Mouse (Mus musculus): ENCODE results near the gene Sytl3. TPM values are rescaled to one million over a fixed set of nuclear protein-coding genes. Genes with fewer than 3 reads are reported as not detected.

Gene Sytl3
- polyA plus RNA-seq, 1 experiment from 2014 or later: 1.1 TPM

DNA sequence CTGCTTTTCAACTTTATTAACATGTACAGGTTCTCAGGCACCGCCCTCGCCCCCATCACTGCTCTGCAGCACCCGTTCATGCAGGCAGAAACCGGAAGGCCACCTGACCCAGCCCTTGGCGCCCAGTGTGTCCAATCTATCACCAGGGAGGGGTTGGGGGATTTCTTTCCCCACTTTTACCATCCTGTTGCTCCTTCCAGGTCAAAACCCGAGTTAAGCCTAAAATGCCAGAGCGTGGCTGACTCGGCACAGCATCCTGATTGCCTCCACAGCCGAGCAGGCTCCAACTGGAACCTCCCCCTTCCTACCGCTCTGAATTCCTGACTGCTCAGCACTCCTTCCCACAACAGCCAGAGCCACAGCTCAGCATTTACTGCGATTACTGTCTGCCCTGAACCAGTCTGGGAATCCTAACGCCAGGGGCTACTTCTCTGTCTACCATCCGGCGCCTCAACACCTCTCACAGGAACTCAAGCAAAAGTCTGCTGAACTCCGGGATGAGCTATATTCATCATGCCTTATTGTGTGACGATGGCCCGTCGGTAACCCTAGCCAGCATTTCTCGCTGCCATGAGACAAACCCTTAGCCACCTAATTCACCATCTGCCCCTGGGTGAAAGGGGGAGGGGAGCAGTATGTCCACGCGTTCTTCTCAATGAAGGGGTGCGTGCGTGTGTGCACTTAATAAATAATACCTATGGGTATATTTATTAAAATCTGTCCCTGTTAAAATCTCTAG is 120.0 kb downstream of the Sytl3 start:
- peak; percentile 36; the same call in 1 of the 2 replicates for ATAC-seq (ENCODE audit: borderline replicate concordance, extremely low read depth, low FRiP score, low TSS enrichment)
- whole genome bisulfite sequencing: 6% methylated on average over 23 of the region's 23 CpGs

GRCm38 (mm10) chr17:6779632-6780031 is 120.7 kb downstream of the Sytl3 start:
- H3K36me3 ChIP-seq: no peaks in the 10 kb centered on the region
- no peaks in the 10 kb centered on the region for H3K9me3 ChIP-seq
- H3K4me3 ChIP-seq: peak overlapping the region; percentile 85
- WGBS: 17% methylated on average over 7 of the region's 7 CpGs
- no peak overlapping the region for H3K9ac ChIP-seq
- peaks cover 19% of the 10 kb centered on the region for H3K27me3 ChIP-seq
- H3K4me2 ChIP-seq: peak overlapping the region; percentile 93
- no peak; the same call in 1 of the 2 replicates for ATAC-seq (ENCODE audit: borderline replicate concordance, extremely low read depth, low FRiP score, low TSS enrichment)
- peak overlapping the region; percentile 81 for H3K27ac ChIP-seq
- peaks cover 61% of the 10 kb centered on the region for H3K4me1 ChIP-seq

More for the DNA sequence above, 120.0 kb downstream of the Sytl3 start:
- Histone ChIP-seq H3K9me3 (no peaks in the 10 kb centered on the region), H3K4me3 (peak overlapping the region; percentile 85), H3K27me3 (peaks cover 19% of the 10 kb centered on the region), H3K4me2 (peak overlapping the region; percentile 93), H3K27ac (peak overlapping the region; percentile 81), H3K36me3 (no peaks in the 10 kb centered on the region), H3K9ac (peak overlapping the region; percentile 44), H3K4me1 (peaks cover 64% of the 10 kb centered on the region)

DNA sequence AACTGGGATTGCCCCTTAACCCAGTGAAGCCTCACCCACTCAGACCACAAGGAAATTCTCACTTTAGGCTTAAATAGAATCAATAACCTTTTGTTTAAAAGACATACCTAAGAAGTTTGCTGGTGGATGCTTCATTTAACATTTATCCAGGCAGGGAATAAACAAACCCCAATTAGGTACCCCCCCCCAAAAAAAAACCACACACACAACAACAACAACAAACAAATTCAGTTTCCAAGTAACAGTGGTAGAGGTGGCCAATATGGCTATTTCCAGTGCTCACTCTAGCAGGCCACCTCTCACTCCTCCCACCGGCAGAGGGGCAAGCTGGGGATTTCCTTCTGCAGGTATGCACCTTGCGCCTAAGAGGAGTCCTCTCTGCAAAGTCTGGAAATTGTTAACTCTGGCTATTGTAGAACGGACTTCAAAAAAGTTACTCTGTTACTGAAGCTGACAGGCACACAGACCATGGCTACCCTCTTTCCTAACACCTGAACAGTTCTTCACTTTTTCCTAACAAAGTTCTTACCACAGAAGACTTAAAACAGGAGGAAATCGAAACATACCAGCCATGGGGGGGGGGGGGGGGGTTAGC is 121.7 kb downstream of the Sytl3 start:
- Histone ChIP-seq H3K4me2 (peak overlapping the region; percentile 93), H3K27ac (no peak overlapping the region), H3K9me3 (no peaks in the 10 kb centered on the region), H3K27me3 (peaks cover 19% of the 10 kb centered on the region), H3K4me1 (peaks cover 59% of the 10 kb centered on the region), H3K36me3 (no peaks in the 10 kb centered on the region), H3K4me3 (peak overlapping the region; percentile 85), H3K9ac (no peak overlapping the region)
- WGBS: 33% methylated on average over 4 of the region's 4 CpGs
- no peak for ATAC-seq (ENCODE audit: borderline replicate concordance, extremely low read depth, low FRiP score, low TSS enrichment)

DNA sequence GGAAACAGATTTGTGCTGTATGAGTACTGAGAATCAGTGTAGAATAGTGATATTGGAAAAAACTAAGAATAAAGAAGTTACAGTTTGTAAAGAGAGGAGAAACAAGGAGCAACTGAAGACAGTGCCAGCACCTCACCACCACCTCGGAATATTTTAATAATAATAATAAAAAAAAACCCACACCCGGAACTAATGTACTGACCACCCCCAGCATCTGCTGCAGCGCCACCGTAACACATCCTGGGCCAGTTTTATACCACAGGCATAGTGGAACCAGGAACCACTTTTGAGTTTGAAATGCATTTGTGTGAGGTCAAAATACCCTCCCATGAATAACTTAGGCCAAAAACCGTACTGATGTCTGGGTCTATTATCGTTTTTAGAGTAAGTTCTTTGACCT is 122.4 kb downstream of the Sytl3 start:
- Histone ChIP-seq H3K4me3 (peak overlapping the region; percentile 85), H3K27me3 (peaks cover 19% of the 10 kb centered on the region), H3K9ac (peak overlapping the region; percentile 11; the same call in 1 of the 2 replicates), H3K4me1 (peaks cover 57% of the 10 kb centered on the region), H3K36me3 (no peaks in the 10 kb centered on the region), H3K9me3 (no peaks in the 10 kb centered on the region), H3K4me2 (peak overlapping the region; percentile 93), H3K27ac (no peak overlapping the region)
- WGBS: 30% methylated on average over 6 of the region's 6 CpGs
- no peak for ATAC-seq (ENCODE audit: borderline replicate concordance, extremely low read depth, low FRiP score, low TSS enrichment)

- 2% methylated on average over 21 of the region's 21 CpGs for WGBS
- no peaks in the 10 kb centered on the region for H3K36me3 ChIP-seq
- peak overlapping the region; percentile 93 for H3K4me2 ChIP-seq
- H3K9ac ChIP-seq: peak overlapping the region; percentile 83
- peaks cover 19% of the 10 kb centered on the region for H3K27me3 ChIP-seq
- peak overlapping the region; percentile 85 for H3K4me3 ChIP-seq
- no peaks in the 10 kb centered on the region for H3K9me3 ChIP-seq
- peaks cover 49% of the 10 kb centered on the region for H3K4me1 ChIP-seq
- H3K27ac ChIP-seq: peak overlapping the region; percentile 96
- ATAC-seq (ENCODE audit: borderline replicate concordance, extremely low read depth, low FRiP score, low TSS enrichment): no peak
These were observed 123.2 kb downstream of the Sytl3 start for GRCm38 (mm10) chr17:6782033-6782526.

- H3K4me2 ChIP-seq: peak within 1 kb of the TSS; percentile 93
- H3K9me3 ChIP-seq: no peaks in the 10 kb centered on the region
- H3K4me1 ChIP-seq: peaks cover 44% of the 10 kb centered on the region
- WGBS: under 1% methylated on average over 52 of the region's 52 CpGs
- peak within 1 kb of the TSS; percentile 85 for H3K4me3 ChIP-seq
- H3K36me3 ChIP-seq: no peaks in the 10 kb centered on the region
- peaks cover 19% of the 10 kb centered on the region for H3K27me3 ChIP-seq
- peak within 1 kb of the TSS; percentile 96 for H3K27ac ChIP-seq
- peak within 1 kb of the TSS; percentile 83 for H3K9ac ChIP-seq
- ATAC-seq (ENCODE audit: borderline replicate concordance, extremely low read depth, low FRiP score, low TSS enrichment): peak; percentile 85
These were observed 123.7 kb downstream of the Sytl3 start, which contains the start of gene Ezr for GRCm38 (mm10) chr17:6782611-6783005. TSS of gene Ezr (minus strand) at chr17:6782784.

- Histone ChIP-seq H3K9me3 (no peaks in the 10 kb centered on the region), H3K27ac (peak overlapping the region; percentile 96), H3K9ac (peak overlapping the region; percentile 83), H3K4me1 (peaks cover 39% of the 10 kb centered on the region), H3K4me3 (peak overlapping the region; percentile 85), H3K36me3 (no peaks in the 10 kb centered on the region), H3K27me3 (peaks cover 19% of the 10 kb centered on the region), H3K4me2 (peak overlapping the region; percentile 93)
- under 1% methylated on average over 56 of the region's 58 CpGs for WGBS
- peak; percentile 66 for ATAC-seq (ENCODE audit: borderline replicate concordance, extremely low read depth, low FRiP score, low TSS enrichment)
These were observed 124.2 kb downstream of the Sytl3 start for GRCm38 (mm10) chr17:6783006-6783661.

- Histone ChIP-seq H3K27me3 (peaks cover 19% of the 10 kb centered on the region), H3K9ac (peak overlapping the region; percentile 83; the same call in 1 of the 2 replicates), H3K27ac (peak overlapping the region; percentile 96), H3K4me2 (peak overlapping the region; percentile 93), H3K36me3 (no peaks in the 10 kb centered on the region), H3K4me1 (peaks cover 33% of the 10 kb centered on the region), H3K4me3 (peak overlapping the region; percentile 85), H3K9me3 (no peaks in the 10 kb centered on the region)
- ATAC-seq (ENCODE audit: borderline replicate concordance, extremely low read depth, low FRiP score, low TSS enrichment): no peak
- WGBS: 24% methylated on average over 10 of the region's 10 CpGs
These were observed 125.0 kb downstream of the Sytl3 start for GRCm38 (mm10) chr17:6783756-6784357.

DNA sequence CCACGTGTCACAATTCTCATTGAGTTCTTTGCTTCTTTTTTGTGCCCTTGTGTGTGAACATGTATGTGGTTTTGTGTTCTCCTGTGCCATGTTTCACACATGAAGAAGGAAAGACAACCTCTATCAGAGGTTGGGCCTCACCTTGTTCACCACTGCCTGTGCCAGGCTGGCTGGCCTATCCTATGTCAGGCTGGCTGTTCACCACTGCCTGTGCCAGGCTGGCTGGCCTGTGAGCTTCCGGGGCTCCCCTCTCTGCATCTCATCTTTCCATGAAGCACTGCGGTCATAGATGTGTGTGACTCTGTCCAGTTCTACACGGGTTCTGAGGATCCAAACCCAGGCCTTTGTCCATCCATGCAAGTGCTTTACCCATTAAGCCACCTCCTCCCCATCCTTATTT is 128.3 kb downstream of the Sytl3 start:
- no peak for ATAC-seq (ENCODE audit: borderline replicate concordance, extremely low read depth, low FRiP score, low TSS enrichment)
- H3K4me3 ChIP-seq: no peak overlapping the region
- no peak overlapping the region for H3K4me2 ChIP-seq
- H3K9me3 ChIP-seq: no peaks in the 10 kb centered on the region
- 82% methylated on average over 4 of the region's 4 CpGs for WGBS
- H3K36me3 ChIP-seq: no peaks in the 10 kb centered on the region
- H3K4me1 ChIP-seq: peaks cover 17% of the 10 kb centered on the region
- no peaks in the 10 kb centered on the region for H3K27me3 ChIP-seq
- no peak overlapping the region for H3K27ac ChIP-seq
- H3K9ac ChIP-seq: no peak overlapping the region
